Mouse (Mus musculus) lung, postnatal 0 days (tissue): ENCODE data around the gene Wsb1. TPM values are rescaled to one million over a fixed set of nuclear protein-coding genes. Genes with fewer than 3 reads are reported as not detected.

ENCODE experiments used
- ATAC-seq: fragments of 200-750 bp; cut with Nextera tagmentation; 2 replicates; pipeline ENCODE4 v1.8.0; 2017; ENCODE audit warnings: moderate library complexity
- DNase-seq: peaks from one replicate; pipeline ENCODE4 v3.0.0-alpha.2; 2016; ENCODE audit warnings: low spot score
- H3K27ac ChIP-seq: fragments of 300-500 bp; sonication (generic); 2 replicates; pipeline ENCODE4 v1.5.1; 2014; ENCODE audit warnings: antibody characterized with exemption, mild to moderate bottlenecking, low read length, mixed read lengths
- H3K27me3 ChIP-seq: fragments of 300-500 bp; sonication (generic); replicated peaks from 2 replicates; pipeline ENCODE4 v1.6.1; 2014; ENCODE audit warnings: low read length, mixed read lengths; ENCODE audit not compliant: insufficient read depth
- H3K36me3 ChIP-seq: fragments of 300-500 bp; sonication (generic); 2 replicates; pipeline ENCODE4 v1.6.1; 2014; ENCODE audit warnings: low read length, mixed read lengths; ENCODE audit not compliant: insufficient read depth
- H3K4me1 ChIP-seq: fragments of 300-500 bp; sonication (generic); 2 replicates; pipeline ENCODE4 v1.6.1; 2014; ENCODE audit warnings: antibody characterized with exemption, low read depth, low read length, mixed read lengths; ENCODE audit not compliant: insufficient read depth
- H3K4me2 ChIP-seq: fragments of 300-500 bp; sonication (generic); replicated peaks from 2 replicates; pipeline ENCODE4 v1.6.1; 2014; ENCODE audit warnings: low read depth, mild to moderate bottlenecking, low read length, moderate library complexity, mixed read lengths
- H3K4me3 ChIP-seq: fragments of 300-500 bp; sonication (generic); 2 replicates; pipeline ENCODE4 v1.5.1; 2014; ENCODE audit warnings: low read depth, low read length
- H3K9ac ChIP-seq: fragments of 300-500 bp; sonication (generic); replicated peaks from 2 replicates; pipeline ENCODE4 v1.6.1; 2014; ENCODE audit warnings: low read depth, mild to moderate bottlenecking
- H3K9me3 ChIP-seq: fragments of 300-500 bp; sonication (generic); 2 replicates; pipeline ENCODE4 v1.6.1; 2016; ENCODE audit warnings: low read length, mixed read lengths
- CTCF ChIP-seq: IDR thresholded peaks from 2 replicates; pipeline ENCODE4 v1.5.1; 2016; ENCODE audit warnings: antibody characterized with exemption, mild to moderate bottlenecking
- EP300 ChIP-seq: IDR thresholded peaks from 2 replicates; pipeline ENCODE4 v1.6.1; 2016; ENCODE audit warnings: antibody characterized with exemption, mild to moderate bottlenecking, control low read depth
- WGBS: fragments of 180-500 bp; shearing (Covaris S2); extraction: QIAGEN DNeasy Blood & Tissue Kit; methylation state at CpG from one replicate; pipeline ENCODE4 v1.1.7; 2014; 5-methylcytosine and 5-hydroxymethylcytosine counted together
- polyA plus RNA-seq: library from polyadenylated mRNA; unstranded; fragments of >200 nt; fragmentation: Nextera tagmentation; extraction: Ambion mirVana; gene quantifications from 2 replicates; pipeline ENCODE4 v1.2.1, GENCODE M21; 2015

Wsb1 gene
- polyA plus RNA-seq, 1 experiment from 2014 or later, result 134 TPM

- DNase-seq, result no peak
- no peak for ATAC-seq
- Histone ChIP-seq H3K36me3 (no peaks in the 10 kb centered on the region), H3K4me3 (no peak overlapping the region), H3K27ac (no peak overlapping the region), H3K9me3 (no peaks in the 10 kb centered on the region), H3K4me2 (no peak overlapping the region), H3K9ac (no peak overlapping the region), H3K4me1 (no peaks in the 10 kb centered on the region), H3K27me3 (no peaks in the 10 kb centered on the region)
- no peak for TF ChIP-seq CTCF
- no peak for TF ChIP-seq EP300
- 85% methylated on average over 6 of the region's 6 CpGs for WGBS
Observed at GRCm38 (mm10) chr11:79222661-79223060, 31.8 kb downstream of the Wsb1 start.

GRCm38 (mm10) chr11:79221641-79222040 lies 32.8 kb downstream of the Wsb1 start:
- Histone ChIP-seq H3K4me1 (no peaks in the 10 kb centered on the region), H3K27me3 (no peaks in the 10 kb centered on the region), H3K36me3 (no peaks in the 10 kb centered on the region), H3K9ac (no peak overlapping the region), H3K4me2 (no peak overlapping the region), H3K4me3 (no peak overlapping the region), H3K9me3 (no peaks in the 10 kb centered on the region), H3K27ac (no peak overlapping the region)
- ATAC-seq (no peak), DNase-seq (no peak)
- 64% methylated on average over 5 of the region's 5 CpGs for WGBS
- TF ChIP-seq EP300 (no peak), CTCF (no peak)

GRCm38 (mm10) chr11:79218936-79219626 lies 35.4 kb downstream of the Wsb1 start:
- no peak for ATAC-seq
- Histone ChIP-seq H3K4me2 (no peak overlapping the region), H3K27ac (no peak overlapping the region), H3K36me3 (no peaks in the 10 kb centered on the region), H3K9ac (no peak overlapping the region), H3K27me3 (no peaks in the 10 kb centered on the region), H3K9me3 (no peaks in the 10 kb centered on the region), H3K4me1 (peaks cover 3% of the 10 kb centered on the region; the same call in 1 of the 2 replicates), H3K4me3 (no peak overlapping the region)
- DNase-seq, result no peak
- 35% methylated on average over 8 of the region's 8 CpGs for WGBS
- TF ChIP-seq EP300 (no peak), CTCF (no peak)

- TF ChIP-seq EP300 (no peak), CTCF (no peak)
- ATAC-seq, result no peak
Observed at GRCm38 (mm10) chr11:79218061-79218460, 36.4 kb downstream of the Wsb1 start.

GRCm38 (mm10) chr11:79217133-79217532 lies 37.3 kb downstream of the Wsb1 start:
- no peaks in the 10 kb centered on the region for H3K9me3 ChIP-seq
- H3K4me1 ChIP-seq, result peaks cover 3% of the 10 kb centered on the region; the same call in 1 of the 2 replicates
- H3K27ac ChIP-seq, result no peak overlapping the region
- no peak overlapping the region for H3K4me3 ChIP-seq
- H3K36me3 ChIP-seq, result no peaks in the 10 kb centered on the region
- H3K27me3 ChIP-seq, result no peaks in the 10 kb centered on the region
- DNase-seq (no peak), ATAC-seq (no peak)
- 67% methylated on average over 6 of the region's 6 CpGs for whole genome bisulfite sequencing
- no peak overlapping the region for H3K9ac ChIP-seq
- H3K4me2 ChIP-seq, result no peak overlapping the region
- TF ChIP-seq CTCF, result no peak
- no peak for TF ChIP-seq EP300

More at GRCm38 (mm10) chr11:79218061-79218460, 36.4 kb downstream of the Wsb1 start:
- no peak overlapping the region for H3K4me3 ChIP-seq
- no peak overlapping the region for H3K27ac ChIP-seq
- WGBS, result 92% methylated on average over 1 of the region's 1 CpGs
- H3K4me2 ChIP-seq, result no peak overlapping the region
- no peaks in the 10 kb centered on the region for H3K36me3 ChIP-seq
- no peaks in the 10 kb centered on the region for H3K27me3 ChIP-seq
- no peak overlapping the region for H3K9ac ChIP-seq
- H3K9me3 ChIP-seq, result no peaks in the 10 kb centered on the region
- peaks cover 3% of the 10 kb centered on the region; the same call in 1 of the 2 replicates for H3K4me1 ChIP-seq
- DNase-seq, result no peak

- no peaks in the 10 kb centered on the region for H3K9me3 ChIP-seq
- DNase-seq, result peak; percentile 38
- no peaks in the 10 kb centered on the region for H3K27me3 ChIP-seq
- H3K27ac ChIP-seq, result no peak overlapping the region
- H3K4me3 ChIP-seq, result no peak overlapping the region
- no peak overlapping the region for H3K9ac ChIP-seq
- peaks cover 3% of the 10 kb centered on the region; the same call in 1 of the 2 replicates for H3K4me1 ChIP-seq
- TF ChIP-seq CTCF, result no peak
- no peak for TF ChIP-seq EP300
- no peak for ATAC-seq
- 44% methylated on average over 2 of the region's 2 CpGs for WGBS
- H3K4me2 ChIP-seq, result no peak overlapping the region
- H3K36me3 ChIP-seq, result no peaks in the 10 kb centered on the region
Observed at GRCm38 (mm10) chr11:79215539-79215938, 38.9 kb downstream of the Wsb1 start.
